ENCODE assay signal across 18 mouse cellular contexts in genomic region chr5:131459549-131459948, GRCm38 (mm10).
DNase-seq lines count a peak whose midpoint lies in the region; ATAC-seq and TF ChIP-seq lines count a peak whose summit lies in the region.
"Had no signal": no experiment of that assay in that cellular context is flagged by ENCODE, and none has a peak within 500 bp of the region (broad histone marks: within the 10 kb centered on the region; RNA-seq: fewer than 3 reads in every experiment).

No protein-coding gene starts in this region.

- H3K4me2 ChIP-seq in forebrain, embryonic 14.5 days (ENCODE audit: low read length), result no peak overlapping the region
- H3K4me2 ChIP-seq: hindbrain, embryonic 15.5 days; midbrain, embryonic 13.5 days had no signal

- ATAC-seq in forebrain, embryonic 14.5 days, result no peak
- no peak for ATAC-seq in frontal cortex, adult (ENCODE audit: low TSS enrichment)
- ATAC-seq: activated CD4-positive, CD25-positive, alpha-beta regulatory T cell, adult 4 months; midbrain, embryonic 13.5 days had no signal

- no peak overlapping the region for H3K27ac ChIP-seq in gastrocnemius, adult 2 months
- H3K27ac ChIP-seq in layer of hippocampus, adult 2 months, result no peak overlapping the region
- H3K27ac ChIP-seq in forebrain, embryonic 14.5 days (ENCODE audit: low read depth, low read length), result peak overlapping the region; percentile 67; the same call in 1 of the 2 replicates
- H3K27ac ChIP-seq: hindbrain, embryonic 15.5 days; liver, embryonic 14.5 days had no signal

- intact Hi-C loops in gastrocnemius, adult 2 months (cut with DNase I), result no loop called here
- intact Hi-C loops in gastrocnemius, postnatal 14 days (cut with DNase I; ENCODE audit: low total_unique reads), result no loop called here
- intact Hi-C loops in heart, postnatal 25 days (cut with DNase I), result no loop called here

- H3K9ac ChIP-seq in forebrain, embryonic 14.5 days (ENCODE audit: low read length), result no peak overlapping the region
- H3K9ac ChIP-seq: hindbrain, embryonic 15.5 days; liver, embryonic 14.5 days; midbrain, embryonic 13.5 days had no signal

- H3K4me1 ChIP-seq in forebrain, embryonic 14.5 days (ENCODE audit: control insufficient read depth, insufficient read depth, low read length), result peaks cover 47% of the 10 kb centered on the region

- H3K9me3 ChIP-seq in forebrain, embryonic 14.5 days (replicated peaks; ENCODE audit: control insufficient read depth, low read length), result no peaks in the 10 kb centered on the region
- H3K9me3 ChIP-seq: hindbrain, embryonic 15.5 days; midbrain, embryonic 13.5 days had no signal

- no peaks in the 10 kb centered on the region for H3K27me3 ChIP-seq in forebrain, embryonic 14.5 days (replicated peaks; ENCODE audit: control insufficient read depth, insufficient read depth, low read length)
- H3K27me3 ChIP-seq: hindbrain, embryonic 15.5 days; midbrain, embryonic 13.5 days had no signal

- 54% methylated on average over 2 of the region's 2 CpGs for WGBS in forebrain, embryonic 14.5 days

- DNase-seq in gastrocnemius, adult 2 months, result no peak
- no peak for DNase-seq in gastrocnemius, postnatal 14 days
- no peak for DNase-seq in layer of hippocampus, adult 2 months (ENCODE audit: low spot score in 2 of 2)
- no peak for DNase-seq in layer of hippocampus, postnatal 10 days (ENCODE audit: low spot score in 2 of 2)
- peak; percentile 52 for DNase-seq in ES-CJ7 (ENCODE audit: low read depth, low spot score)
- no peak for DNase-seq in forebrain, embryonic 14.5 days (ENCODE audit: low spot score)
- DNase-seq in heart, postnatal 25 days (ENCODE audit: low spot score), result no peak
- DNase-seq: adrenal gland, postnatal 25 days; layer of hippocampus, adult 9-11 months; left cerebral cortex, postnatal 4 days; right cerebral cortex, adult 18-20 months; spleen, adult 18-20 months; thymus, postnatal 14 days had no signal

- peak; percentile 44 for TF ChIP-seq CTCF in gastrocnemius, adult 2 months (IDR thresholded peaks at IDR 0.05)
- peak; percentile 62 for TF ChIP-seq CTCF in layer of hippocampus, adult 2 months (conservative IDR thresholded peaks at IDR 0.05)

- no peak overlapping the region for H3K4me3 ChIP-seq in gastrocnemius, adult 2 months
- H3K4me3 ChIP-seq in layer of hippocampus, adult 2 months, result no peak overlapping the region
- H3K4me3 ChIP-seq in forebrain, embryonic 14.5 days (ENCODE audit: low read depth, low read length), result no peak overlapping the region
- H3K4me3 ChIP-seq: hindbrain, embryonic 15.5 days; midbrain, embryonic 13.5 days had no signal

- peaks cover 91% of the 10 kb centered on the region for H3K36me3 ChIP-seq in forebrain, embryonic 14.5 days (ENCODE audit: control insufficient read depth, insufficient read depth, low read length)
